Mouse (Mus musculus) cerebellum, adult 2 months (tissue): ENCODE measurements around the gene Ereg. TPM values are rescaled to one million over a fixed set of nuclear protein-coding genes. Genes with fewer than 3 reads are reported as not detected.

Experiments
- DNase-seq, 2 experiments: peaks; one replicate each; pipeline ENCODE4 v3.0.0; 2021
- H3K27ac ChIP-seq: fragments of 200-500 bp; 2 replicates; pipeline ENCODE4 v1.5.1; 2012; ENCODE audit warnings: low read length, control low read depth, inconsistent platforms; ENCODE audit not compliant: insufficient read depth
- H3K27me3 ChIP-seq: fragments of 200-500 bp; 2 replicates; pipeline ENCODE4 v1.6.1; 2012; ENCODE audit warnings: inconsistent platforms, mild to moderate bottlenecking, low read length, moderate library complexity; ENCODE audit not compliant: control insufficient read depth, insufficient read depth
- H3K4me1 ChIP-seq: fragments of 200-500 bp; 2 replicates; pipeline ENCODE4 v1.6.1; 2011; ENCODE audit warnings: low read length; ENCODE audit not compliant: control insufficient read depth, insufficient read depth
- H3K4me3 ChIP-seq: fragments of 200-500 bp; replicated peaks from 2 replicates; pipeline ENCODE3; 2011; ENCODE audit warnings: mild to moderate bottlenecking, low read depth, low read length, control low read depth; ENCODE audit not compliant: insufficient read depth
- CTCF ChIP-seq: fragments of 200-500 bp; IDR thresholded peaks from 2 replicates; pipeline ENCODE4 v1.5.1; 2011; ENCODE audit warnings: low read depth, mild to moderate bottlenecking, control low read depth, low read length, moderate library complexity, borderline replicate concordance; ENCODE audit not compliant: insufficient read depth
- POLR2A ChIP-seq: fragments of 200-500 bp; IDR thresholded peaks from 2 replicates; pipeline ENCODE4 v1.6.1; 2011; ENCODE audit warnings: low read length, control low read depth, borderline replicate concordance; ENCODE audit not compliant: insufficient read depth
- WGBS: fragments of 180-500 bp; shearing (Covaris S2); methylation state at CpG from one replicate; pipeline ENCODE4 v1.1.7; 2018; 5-methylcytosine and 5-hydroxymethylcytosine counted together
- polyA plus RNA-seq: library from polyadenylated mRNA; depleted of rRNA; stranded (reverse); fragments of >200 nt; gene quantifications from 2 replicates; pipeline ENCODE4 v1.2.3, GENCODE M21; 2012

The Ereg gene
- polyA plus RNA-seq, 1 experiment, result not detected

GRCm38 (mm10) chr5:91090301-91090700 lies 15.9 kb downstream of the Ereg start:
- Histone ChIP-seq H3K27me3 (no peaks in the 10 kb centered on the region), H3K27ac (no peak overlapping the region), H3K4me1 (no peaks in the 10 kb centered on the region), H3K4me3 (no peak overlapping the region)
- no peak for TF ChIP-seq POLR2A
- no peak for DNase-seq
- 78% methylated on average over 3 of the region's 3 CpGs for WGBS

GRCm38 (mm10) chr5:91097911-91098614 lies 23.6 kb downstream of the Ereg start:
- DNase-seq, result no peak
- H3K4me1 ChIP-seq, result no peaks in the 10 kb centered on the region
- 95% methylated on average over 10 of the region's 10 CpGs for WGBS
- H3K27ac ChIP-seq, result no peak overlapping the region
- H3K4me3 ChIP-seq, result no peak overlapping the region
- TF ChIP-seq POLR2A (no peak), CTCF (no peak)
- no peaks in the 10 kb centered on the region for H3K27me3 ChIP-seq

GRCm38 (mm10) chr5:91101742-91102141 lies 27.3 kb downstream of the Ereg start:
- DNase-seq, result no peak
- WGBS, result 66% methylated on average over 5 of the region's 5 CpGs
- H3K4me3 ChIP-seq, result no peak overlapping the region
- no peaks in the 10 kb centered on the region for H3K27me3 ChIP-seq
- TF ChIP-seq POLR2A, result no peak
- no peak overlapping the region for H3K27ac ChIP-seq
- no peaks in the 10 kb centered on the region; the same call in 1 of the 2 replicates for H3K4me1 ChIP-seq

GRCm38 (mm10) chr5:91103943-91104665 lies 29.7 kb downstream of the Ereg start:
- Histone ChIP-seq H3K4me1 (no peaks in the 10 kb centered on the region; the same call in 1 of the 2 replicates), H3K4me3 (no peak overlapping the region), H3K27ac (no peak overlapping the region), H3K27me3 (no peaks in the 10 kb centered on the region)
- TF ChIP-seq POLR2A, result no peak
- no peak for TF ChIP-seq CTCF
- 22% methylated on average over 7 of the region's 7 CpGs for WGBS
- peak; percentile 77 to 87 for DNase-seq

GRCm38 (mm10) chr5:91106248-91106647 lies 31.8 kb downstream of the Ereg start:
- WGBS, result 76% methylated on average over 5 of the region's 5 CpGs
- Histone ChIP-seq H3K4me3 (no peak overlapping the region), H3K27me3 (no peaks in the 10 kb centered on the region), H3K4me1 (no peaks in the 10 kb centered on the region; the same call in 1 of the 2 replicates), H3K27ac (no peak overlapping the region)
- TF ChIP-seq CTCF (no peak), POLR2A (no peak)
- DNase-seq, result no peak

GRCm38 (mm10) chr5:91110023-91110670 lies 35.7 kb downstream of the Ereg start:
- Histone ChIP-seq H3K4me1 (no peaks in the 10 kb centered on the region), H3K27me3 (no peaks in the 10 kb centered on the region), H3K27ac (no peak overlapping the region), H3K4me3 (no peak overlapping the region)
- WGBS, result 82% methylated on average over 6 of the region's 6 CpGs
- no peak for DNase-seq
- TF ChIP-seq POLR2A (no peak), CTCF (no peak)

- 44% methylated on average over 8 of the region's 8 CpGs for WGBS
- Histone ChIP-seq H3K4me1 (no peaks in the 10 kb centered on the region), H3K27me3 (no peaks in the 10 kb centered on the region), H3K27ac (no peak overlapping the region), H3K4me3 (no peak overlapping the region)
- TF ChIP-seq CTCF, result no peak
- no peak for TF ChIP-seq POLR2A
- no peak for DNase-seq
Observed at GRCm38 (mm10) chr5:91111019-91111418, 36.6 kb downstream of the Ereg start.
